Mouse (Mus musculus): ENCODE measurements around the gene Ttc8. TPM values are rescaled to one million over a fixed set of nuclear protein-coding genes. Genes with fewer than 3 reads are reported as not detected.

The Ttc8 gene
- polyA plus RNA-seq, 1 experiment: 6.2 TPM

GRCm38 (mm10) chr12:99024430-99024960 lies 104.1 kb downstream of the Ttc8 start:
- H3ac ChIP-seq (ENCODE audit: control insufficient read depth, insufficient read length): no peak overlapping the region
- no peaks in the 10 kb centered on the region for H3K79me2 ChIP-seq (ENCODE audit: control insufficient read depth, insufficient read depth)
- no peaks in the 10 kb centered on the region for H3K36me3 ChIP-seq (ENCODE audit: control insufficient read depth, insufficient read depth)
- no peak overlapping the region for H3K4me3 ChIP-seq
- TF ChIP-seq MAX (IDR thresholded peaks at IDR 0.05; ENCODE audit: low read depth): no peak
- no peak for TF ChIP-seq TCF3 (IDR thresholded peaks at IDR 0.05; ENCODE audit: insufficient read length, low read depth)
- TF ChIP-seq REST (IDR thresholded peaks at IDR 0.05; ENCODE audit: insufficient read depth, insufficient read length): no peak
- TF ChIP-seq CEBPB (IDR thresholded peaks at IDR 0.05; ENCODE audit: insufficient read depth, poor library complexity, severe bottlenecking): no peak
- no peak for TF ChIP-seq USF1 (IDR thresholded peaks at IDR 0.05; ENCODE audit: low read depth)
- TF ChIP-seq E2F4 (IDR thresholded peaks at IDR 0.05; ENCODE audit: insufficient read depth): no peak
- TF ChIP-seq MYOG (IDR thresholded peaks at IDR 0.05; ENCODE audit: control insufficient read depth in 1 of 3, insufficient read depth in 1 of 3, insufficient read length in 2 of 3, low read depth in 2 of 3): no peak
- TF ChIP-seq SRF (IDR thresholded peaks at IDR 0.05; ENCODE audit: control insufficient read depth, insufficient read length, low read depth): no peak
- TF ChIP-seq TCF12 (IDR thresholded peaks at IDR 0.05; ENCODE audit: insufficient read depth, poor library complexity, severe bottlenecking): no peak
- TF ChIP-seq POLR2AphosphoS2 (IDR thresholded peaks at IDR 0.05; ENCODE audit: insufficient read length, low read depth): no peak
- no peak for TF ChIP-seq POLR2A (IDR thresholded peaks at IDR 0.05; ENCODE audit: insufficient read length, low read depth)
- TF ChIP-seq MYOD1 (IDR thresholded peaks at IDR 0.05; ENCODE audit: control insufficient read depth in 1 of 3, insufficient read length in 2 of 3, low read depth in 2 of 3): no peak
- no peaks in the 10 kb centered on the region for H3K27me3 ChIP-seq (ENCODE audit: control insufficient read depth, insufficient read depth, insufficient read length)
- no peak overlapping the region for H3K4me2 ChIP-seq (ENCODE audit: low read depth)

GRCm38 (mm10) chr12:99026291-99026690 lies 105.9 kb downstream of the Ttc8 start:
- Histone ChIP-seq H3K4me3 (no peak overlapping the region), H3K79me2 (ENCODE audit: control insufficient read depth, insufficient read depth) (no peaks in the 10 kb centered on the region), H3K27me3 (ENCODE audit: control insufficient read depth, insufficient read depth, insufficient read length) (no peaks in the 10 kb centered on the region), H3K36me3 (ENCODE audit: control insufficient read depth, insufficient read depth) (no peaks in the 10 kb centered on the region), H3K4me2 (ENCODE audit: low read depth) (no peak overlapping the region), H3ac (ENCODE audit: control insufficient read depth, insufficient read length) (no peak overlapping the region)
- TF ChIP-seq POLR2A (IDR thresholded peaks at IDR 0.05; ENCODE audit: insufficient read length, low read depth) (no peak), SRF (IDR thresholded peaks at IDR 0.05; ENCODE audit: control insufficient read depth, insufficient read length, low read depth) (no peak), MAX (IDR thresholded peaks at IDR 0.05; ENCODE audit: low read depth) (no peak), TCF3 (IDR thresholded peaks at IDR 0.05; ENCODE audit: insufficient read length, low read depth) (no peak), REST (IDR thresholded peaks at IDR 0.05; ENCODE audit: insufficient read depth, insufficient read length) (no peak), TCF12 (IDR thresholded peaks at IDR 0.05; ENCODE audit: insufficient read depth, poor library complexity, severe bottlenecking) (no peak), CEBPB (IDR thresholded peaks at IDR 0.05; ENCODE audit: insufficient read depth, poor library complexity, severe bottlenecking) (no peak), POLR2AphosphoS2 (IDR thresholded peaks at IDR 0.05; ENCODE audit: insufficient read length, low read depth) (no peak), USF1 (IDR thresholded peaks at IDR 0.05; ENCODE audit: low read depth) (no peak)

GRCm38 (mm10) chr12:99028665-99029064 lies 108.3 kb downstream of the Ttc8 start:
- Histone ChIP-seq H3K4me3 (no peak overlapping the region), H3K4me2 (ENCODE audit: low read depth) (peak overlapping the region; percentile 5), H3K27me3 (ENCODE audit: control insufficient read depth, insufficient read depth, insufficient read length) (no peaks in the 10 kb centered on the region), H3K79me2 (ENCODE audit: control insufficient read depth, insufficient read depth) (no peaks in the 10 kb centered on the region), H3ac (ENCODE audit: control insufficient read depth, insufficient read length) (no peak overlapping the region), H3K36me3 (ENCODE audit: control insufficient read depth, insufficient read depth) (no peaks in the 10 kb centered on the region)
- no peak for TF ChIP-seq SRF (IDR thresholded peaks at IDR 0.05; ENCODE audit: control insufficient read depth, insufficient read length, low read depth)
- no peak for TF ChIP-seq MYOD1 (IDR thresholded peaks at IDR 0.05; ENCODE audit: control insufficient read depth in 1 of 3, insufficient read length in 2 of 3, low read depth in 2 of 3)
- no peak for TF ChIP-seq E2F4 (IDR thresholded peaks at IDR 0.05; ENCODE audit: insufficient read depth)
- TF ChIP-seq TCF12 (IDR thresholded peaks at IDR 0.05; ENCODE audit: insufficient read depth, poor library complexity, severe bottlenecking): no peak
- TF ChIP-seq POLR2A (IDR thresholded peaks at IDR 0.05; ENCODE audit: insufficient read length, low read depth): no peak
- no peak for TF ChIP-seq MAX (IDR thresholded peaks at IDR 0.05; ENCODE audit: low read depth)

- Histone ChIP-seq H3K4me3 (no peak overlapping the region), H3K4me2 (ENCODE audit: low read depth) (peak overlapping the region; percentile 20), H3K36me3 (ENCODE audit: control insufficient read depth, insufficient read depth) (no peaks in the 10 kb centered on the region), H3K27me3 (ENCODE audit: control insufficient read depth, insufficient read depth, insufficient read length) (no peaks in the 10 kb centered on the region), H3K79me2 (ENCODE audit: control insufficient read depth, insufficient read depth) (no peaks in the 10 kb centered on the region), H3ac (ENCODE audit: control insufficient read depth, insufficient read length) (no peak overlapping the region)
- TF ChIP-seq SRF (IDR thresholded peaks at IDR 0.05; ENCODE audit: control insufficient read depth, insufficient read length, low read depth) (no peak), CEBPB (IDR thresholded peaks at IDR 0.05; ENCODE audit: insufficient read depth, poor library complexity, severe bottlenecking) (no peak), TCF3 (IDR thresholded peaks at IDR 0.05; ENCODE audit: insufficient read length, low read depth) (no peak), TCF12 (IDR thresholded peaks at IDR 0.05; ENCODE audit: insufficient read depth, poor library complexity, severe bottlenecking) (no peak), POLR2A (IDR thresholded peaks at IDR 0.05; ENCODE audit: insufficient read length, low read depth) (no peak), MYOD1 (IDR thresholded peaks at IDR 0.05; ENCODE audit: control insufficient read depth in 1 of 3, insufficient read length in 2 of 3, low read depth in 2 of 3) (no peak)
Measured at GRCm38 (mm10) chr12:99030022-99030421, 109.6 kb downstream of the Ttc8 start.

Other genes with a start within 250 kb of the Ttc8 start
- 30.1 TPM for gene Ptpn21, start 183.2 kb upstream of the Ttc8 start, polyA plus RNA-seq (2012; fragmentation: generic; extraction: Trizol)
- gene Zc3h14, start 173.6 kb upstream of the Ttc8 start, polyA plus RNA-seq (2012; fragmentation: generic; extraction: Trizol): 35.9 TPM
- 0.65 TPM for gene Eml5, start 19.1 kb upstream of the Ttc8 start, polyA plus RNA-seq (2012; fragmentation: generic; extraction: Trizol)

All from myocyte (in vitro differentiated cells).